Mouse (Mus musculus): Measurements from ENCODE around the gene Simc1. TPM values are rescaled to one million over a fixed set of nuclear protein-coding genes. Genes with fewer than 3 reads are reported as not detected.

Simc1 gene
- polyA plus RNA-seq, 1 experiment, result 3.2 TPM

- 87% methylated on average over 5 of the region's 5 CpGs for WGBS
- Histone ChIP-seq H3K27ac (ENCODE audit: control insufficient read depth, insufficient read depth, low read depth, low read length, poor library complexity) (no peak overlapping the region), H3K4me1 (ENCODE audit: control insufficient read depth, insufficient read depth, low read length) (no peaks in the 10 kb centered on the region; the same call in 1 of the 2 replicates), H3K4me3 (replicated peaks; ENCODE audit: control insufficient read depth, low read depth, low read length) (no peak overlapping the region)
- TF ChIP-seq CTCF (IDR thresholded peaks at IDR 0.05; ENCODE audit: control insufficient read depth, insufficient read depth, low read length), result no peak
- TF ChIP-seq POLR2A (IDR thresholded peaks at IDR 0.05; ENCODE audit: borderline replicate concordance, control insufficient read depth, low read depth, low read length), result no peak
These were observed 93.3 kb downstream of the Simc1 start for GRCm38 (mm10) chr13:54596870-54597269.

- H3K4me3 ChIP-seq (replicated peaks; ENCODE audit: control insufficient read depth, low read depth, low read length), result no peak overlapping the region
- H3K27ac ChIP-seq (ENCODE audit: control insufficient read depth, insufficient read depth, low read depth, low read length, poor library complexity), result no peak overlapping the region
- 85% methylated on average over 12 of the region's 12 CpGs for WGBS
- H3K4me1 ChIP-seq (ENCODE audit: control insufficient read depth, insufficient read depth, low read length), result no peaks in the 10 kb centered on the region; the same call in 1 of the 2 replicates
- TF ChIP-seq CTCF (IDR thresholded peaks at IDR 0.05; ENCODE audit: control insufficient read depth, insufficient read depth, low read length) (no peak), POLR2A (IDR thresholded peaks at IDR 0.05; ENCODE audit: borderline replicate concordance, control insufficient read depth, low read depth, low read length) (no peak)
These were observed 95.1 kb downstream of the Simc1 start for GRCm38 (mm10) chr13:54598622-54599143.

Other genes with a start within 250 kb of the Simc1 start
- gene Cplx2, start 132.4 kb upstream of the Simc1 start, polyA plus RNA-seq (2011; ENCODE audit: insufficient read depth, insufficient read length, low replicate concordance, missing spikeins), result 3.6 and 7.4 TPM in 2 replicates
- 10.7 and 17.6 TPM in 2 replicates for gene Thoc3, start 34.9 kb upstream of the Simc1 start, polyA plus RNA-seq (2011; ENCODE audit: insufficient read depth, insufficient read length, low replicate concordance, missing spikeins)
- gene 4833439L19Rik, start 61.7 kb downstream of the Simc1 start, polyA plus RNA-seq (2011; ENCODE audit: insufficient read depth, insufficient read length, low replicate concordance, missing spikeins), result 17.9 and 24.8 TPM in 2 replicates
- 6.0 and 6.2 TPM in 2 replicates for gene Arl10, start 71.2 kb downstream of the Simc1 start, polyA plus RNA-seq (2011; ENCODE audit: insufficient read depth, insufficient read length, low replicate concordance, missing spikeins)
- gene Nop16, start 86.3 kb downstream of the Simc1 start, polyA plus RNA-seq (2011; ENCODE audit: insufficient read depth, insufficient read length, low replicate concordance, missing spikeins), result 9.5 and 16.1 TPM in 2 replicates
- 40.1 and 41.2 TPM in 2 replicates for gene Higd2a, start 86.4 kb downstream of the Simc1 start, polyA plus RNA-seq (2011; ENCODE audit: insufficient read depth, insufficient read length, low replicate concordance, missing spikeins)
- gene Cltb, start 107.6 kb downstream of the Simc1 start, polyA plus RNA-seq (2011; ENCODE audit: insufficient read depth, insufficient read length, low replicate concordance, missing spikeins), result 19.8 TPM in 2 replicates
- 14.6 and 26.3 TPM in 2 replicates for gene Faf2, start 118.0 kb downstream of the Simc1 start, polyA plus RNA-seq (2011; ENCODE audit: insufficient read depth, insufficient read length, low replicate concordance, missing spikeins)
- gene Rnf44, start 190.1 kb downstream of the Simc1 start, polyA plus RNA-seq (2011; ENCODE audit: insufficient read depth, insufficient read length, low replicate concordance, missing spikeins), result 26.7 and 60.0 TPM in 2 replicates
- gene Cdhr2, start 197.7 kb downstream of the Simc1 start, polyA plus RNA-seq (2011; ENCODE audit: insufficient read depth, insufficient read length, low replicate concordance, missing spikeins), result not detected in 2 replicates
- gene Gprin1, start 246.1 kb downstream of the Simc1 start, polyA plus RNA-seq (2011; ENCODE audit: insufficient read depth, insufficient read length, low replicate concordance, missing spikeins), result not detected in 2 replicates

Measured in bone marrow, adult 2 months (tissue).